Mouse (Mus musculus) kidney, adult 2 months (tissue): ENCODE data around the gene Dpp9. TPM values are rescaled to one million over a fixed set of nuclear protein-coding genes. Genes with fewer than 3 reads are reported as not detected.
A peak's percentile ranks its signal among the peaks of the same experiment; 100 is the strongest.

Experiments used
- DNase-seq: peaks from one replicate; pipeline ENCODE4 v3.0.0; 2021
- H3K27ac ChIP-seq: fragments of 200-500 bp; 2 replicates; pipeline ENCODE4 v1.5.1; 2012; ENCODE audit warnings: low read depth, low read length, control low read depth, inconsistent platforms; ENCODE audit not compliant: insufficient read depth
- H3K27me3 ChIP-seq: fragments of 200-500 bp; replicated peaks from 2 replicates; pipeline ENCODE4 v1.6.1; 2012; ENCODE audit warnings: mild to moderate bottlenecking, moderate library complexity, low read length, inconsistent platforms; ENCODE audit not compliant: control insufficient read depth, insufficient read depth
- H3K36me3 ChIP-seq: fragments of 200-500 bp; 2 replicates; pipeline ENCODE4 v1.6.1; 2012; ENCODE audit warnings: mild to moderate bottlenecking, moderate library complexity, low read length, inconsistent platforms; ENCODE audit not compliant: control insufficient read depth, insufficient read depth
- H3K4me1 ChIP-seq: fragments of 200-500 bp; 2 replicates; pipeline ENCODE4 v1.6.1; 2011; ENCODE audit warnings: low read length; ENCODE audit not compliant: control insufficient read depth, insufficient read depth
- H3K4me3 ChIP-seq: fragments of 200-500 bp; 2 replicates; pipeline ENCODE4 v1.5.1; 2011; ENCODE audit warnings: mild to moderate bottlenecking, low read depth, low read length, control low read depth; ENCODE audit not compliant: insufficient read depth
- CTCF ChIP-seq: fragments of 200-500 bp; conservative IDR thresholded peaks from 2 replicates; pipeline ENCODE4 v1.5.1; 2011; ENCODE audit warnings: low read depth, mild to moderate bottlenecking, control low read depth, low read length, moderate library complexity, mixed read lengths; ENCODE audit not compliant: insufficient read depth, insufficient read length
- POLR2A ChIP-seq: fragments of 200-500 bp; IDR thresholded peaks from one replicate; pipeline ENCODE4 v1.6.1; 2011; ENCODE audit warnings: low read depth, low read length, control low read depth
- whole genome bisulfite sequencing: fragments of 180-500 bp; shearing (Covaris S2); methylation state at CpG from one replicate; pipeline ENCODE4 v1.1.7; 2018; 5-methylcytosine and 5-hydroxymethylcytosine counted together
- polyA plus RNA-seq: library from polyadenylated mRNA; depleted of rRNA; stranded (reverse); fragments of >200 nt; gene quantifications from 2 replicates; pipeline ENCODE4 v1.2.3, GENCODE M21; 2012

Dpp9 gene
- polyA plus RNA-seq, 1 experiment, result 35.6 TPM

GRCm38 (mm10) chr17:56200586-56200985 is 18.1 kb downstream of the Dpp9 start:
- H3K4me3 ChIP-seq, result no peak overlapping the region
- H3K27ac ChIP-seq, result no peak overlapping the region
- 88% methylated on average over 9 of the region's 9 CpGs for WGBS
- no peaks in the 10 kb centered on the region for H3K27me3 ChIP-seq
- no peaks in the 10 kb centered on the region for H3K36me3 ChIP-seq
- no peaks in the 10 kb centered on the region for H3K4me1 ChIP-seq
- DNase-seq, result no peak
- TF ChIP-seq POLR2A, result no peak
- peak; percentile 56 for TF ChIP-seq CTCF

GRCm38 (mm10) chr17:56196860-56197259 is 21.8 kb downstream of the Dpp9 start:
- Histone ChIP-seq H3K27me3 (no peaks in the 10 kb centered on the region), H3K4me1 (no peaks in the 10 kb centered on the region), H3K36me3 (no peaks in the 10 kb centered on the region), H3K27ac (no peak overlapping the region), H3K4me3 (no peak overlapping the region)
- no peak for DNase-seq
- TF ChIP-seq CTCF (peak; percentile 64), POLR2A (no peak)
- 80% methylated on average over 2 of the region's 2 CpGs for WGBS

- TF ChIP-seq CTCF, result no peak
- TF ChIP-seq POLR2A, result no peak
- Histone ChIP-seq H3K4me3 (no peak overlapping the region), H3K4me1 (no peaks in the 10 kb centered on the region), H3K36me3 (no peaks in the 10 kb centered on the region), H3K27ac (no peak overlapping the region), H3K27me3 (no peaks in the 10 kb centered on the region)
- 58% methylated on average over 13 of the region's 13 CpGs for WGBS
- DNase-seq, result peak; percentile 74
Measured at GRCm38 (mm10) chr17:56194765-56195164, 23.9 kb downstream of the Dpp9 start.

- Histone ChIP-seq H3K4me1 (no peaks in the 10 kb centered on the region), H3K36me3 (no peaks in the 10 kb centered on the region), H3K4me3 (no peak overlapping the region), H3K27me3 (no peaks in the 10 kb centered on the region), H3K27ac (no peak overlapping the region)
- TF ChIP-seq POLR2A (no peak), CTCF (no peak)
- 83% methylated on average over 12 of the region's 12 CpGs for WGBS
- no peak for DNase-seq
Measured at GRCm38 (mm10) chr17:56194357-56194756, 24.3 kb downstream of the Dpp9 start.

- Histone ChIP-seq H3K4me3 (no peak overlapping the region), H3K4me1 (no peaks in the 10 kb centered on the region), H3K27ac (no peak overlapping the region), H3K27me3 (no peaks in the 10 kb centered on the region), H3K36me3 (no peaks in the 10 kb centered on the region)
- no peak for DNase-seq
- TF ChIP-seq POLR2A (no peak), CTCF (no peak)
- 89% methylated on average over 6 of the region's 6 CpGs for WGBS
Measured at GRCm38 (mm10) chr17:56191266-56191665, 27.4 kb downstream of the Dpp9 start.

- Histone ChIP-seq H3K27ac (peak overlapping the region; percentile 49; the same call in 1 of the 2 replicates), H3K36me3 (no peaks in the 10 kb centered on the region), H3K4me1 (0 out of 2 replicates have a peak, but pooled peaks cover 3% of the 10 kb centered on the region), H3K27me3 (no peaks in the 10 kb centered on the region), H3K4me3 (no peak overlapping the region)
- WGBS, result 24% methylated on average over 11 of the region's 11 CpGs
- peak; percentile 86 for DNase-seq
- no peak for TF ChIP-seq CTCF
- no peak for TF ChIP-seq POLR2A
Measured at GRCm38 (mm10) chr17:56185281-56186141, 33.2 kb downstream of the Dpp9 start.

GRCm38 (mm10) chr17:56183658-56184103 is 35.0 kb downstream of the Dpp9 start, which contains the start of gene Mydgf:
Gene Mydgf (minus strand): TSS chr17:56183920.
- Histone ChIP-seq H3K36me3 (no peaks in the 10 kb centered on the region), H3K4me1 (0 out of 2 replicates have a peak, but pooled peaks cover 3% of the 10 kb centered on the region), H3K4me3 (peak within 1 kb of the TSS; percentile 87), H3K27ac (0 out of 2 replicates have a peak within 1 kb of the TSS, but pooled peaks have one; percentile 17), H3K27me3 (no peaks in the 10 kb centered on the region)
- peak; percentile 98 for DNase-seq
- WGBS, result under 1% methylated on average over 47 of the region's 47 CpGs
- TF ChIP-seq CTCF (no peak), POLR2A (no peak)
